Mouse (Mus musculus): ENCODE results near the gene Hoxd10. TPM values are rescaled to one million over a fixed set of nuclear protein-coding genes. Genes with fewer than 3 reads are reported as not detected.
A peak's percentile ranks its signal among the peaks of the same experiment; 100 is the strongest.

Gene Hoxd10
- polyA plus RNA-seq, 1 experiment from 2014 or later, result not detected

GRCm38 (mm10) chr2:74678891-74679595 is 12.7 kb upstream of the Hoxd10 start, which contains the start of gene Hoxd11:
TSS of gene Hoxd11 (plus strand) at chr2:74679557.
- H3K27me3 ChIP-seq (replicated peaks; ENCODE audit: control insufficient read depth, insufficient read depth, low read length), result peaks cover 80% of the 10 kb centered on the region
- H3K9me3 ChIP-seq (ENCODE audit: control insufficient read depth, low read length), result no peaks in the 10 kb centered on the region; the same call in 1 of the 2 replicates
- peaks cover 12% of the 10 kb centered on the region; the same call in 1 of the 2 replicates for H3K4me1 ChIP-seq (ENCODE audit: control insufficient read depth, insufficient read depth, low read depth, low read length)
- no peaks in the 10 kb centered on the region for H3K36me3 ChIP-seq (ENCODE audit: control insufficient read depth, insufficient read depth, low read length)
- no peak for ATAC-seq
- 2% methylated on average over 15 of the region's 15 CpGs for WGBS
- no peak within 1 kb of the TSS for H3K27ac ChIP-seq (ENCODE audit: low read depth, low read length)
- H3K9ac ChIP-seq (ENCODE audit: low read depth, low read length), result no peak within 1 kb of the TSS
- no peak within 1 kb of the TSS for H3K4me3 ChIP-seq (ENCODE audit: low read length)
- H3K4me2 ChIP-seq (ENCODE audit: low read length), result no peak within 1 kb of the TSS

DNA sequence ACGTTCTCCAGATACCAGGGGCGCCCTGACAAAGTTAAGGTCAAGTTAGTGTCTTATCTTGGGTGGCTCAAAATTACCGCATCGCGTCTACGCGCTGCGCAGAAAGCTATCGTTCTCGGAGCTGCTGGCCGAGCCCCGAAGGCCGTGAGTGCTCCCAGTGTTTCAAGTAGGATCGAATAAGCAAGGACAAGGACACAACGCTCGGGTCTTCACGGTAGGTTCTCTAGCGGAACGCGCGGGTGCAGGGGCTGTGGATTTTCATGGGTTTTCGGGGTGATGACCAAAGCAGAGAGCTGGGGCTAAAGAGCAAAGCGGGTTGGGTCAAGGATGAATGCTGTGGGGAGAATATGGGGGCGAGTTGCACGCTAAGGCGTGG is 12.1 kb upstream of the Hoxd10 start:
- Histone ChIP-seq H3K4me3 (ENCODE audit: low read length) (no peak overlapping the region), H3K27ac (ENCODE audit: low read depth, low read length) (no peak overlapping the region), H3K36me3 (ENCODE audit: control insufficient read depth, insufficient read depth, low read length) (no peaks in the 10 kb centered on the region), H3K27me3 (replicated peaks; ENCODE audit: control insufficient read depth, insufficient read depth, low read length) (peaks cover 81% of the 10 kb centered on the region), H3K9me3 (ENCODE audit: control insufficient read depth, low read length) (no peaks in the 10 kb centered on the region; the same call in 1 of the 2 replicates), H3K4me1 (ENCODE audit: control insufficient read depth, insufficient read depth, low read depth, low read length) (peaks cover 12% of the 10 kb centered on the region; the same call in 1 of the 2 replicates), H3K4me2 (ENCODE audit: low read length) (no peak overlapping the region), H3K9ac (ENCODE audit: low read depth, low read length) (no peak overlapping the region)
- ATAC-seq, result no peak
- 2% methylated on average over 26 of the region's 26 CpGs for WGBS

GRCm38 (mm10) chr2:74679980-74680379 is 11.7 kb upstream of the Hoxd10 start:
- Histone ChIP-seq H3K4me1 (ENCODE audit: control insufficient read depth, insufficient read depth, low read depth, low read length) (peaks cover 12% of the 10 kb centered on the region; the same call in 1 of the 2 replicates), H3K4me2 (ENCODE audit: low read length) (no peak overlapping the region), H3K4me3 (ENCODE audit: low read length) (no peak overlapping the region), H3K9ac (ENCODE audit: low read depth, low read length) (no peak overlapping the region), H3K27me3 (replicated peaks; ENCODE audit: control insufficient read depth, insufficient read depth, low read length) (peaks cover 81% of the 10 kb centered on the region), H3K36me3 (ENCODE audit: control insufficient read depth, insufficient read depth, low read length) (no peaks in the 10 kb centered on the region), H3K27ac (ENCODE audit: low read depth, low read length) (no peak overlapping the region), H3K9me3 (ENCODE audit: control insufficient read depth, low read length) (no peaks in the 10 kb centered on the region; the same call in 1 of the 2 replicates)
- ATAC-seq, result no peak
- 1% methylated on average over 23 of the region's 23 CpGs for WGBS

- ATAC-seq, result no peak
- no peak overlapping the region for H3K4me2 ChIP-seq (ENCODE audit: low read length)
- no peaks in the 10 kb centered on the region; the same call in 1 of the 2 replicates for H3K9me3 ChIP-seq (ENCODE audit: control insufficient read depth, low read length)
- H3K36me3 ChIP-seq (ENCODE audit: control insufficient read depth, insufficient read depth, low read length), result no peaks in the 10 kb centered on the region
- peaks cover 12% of the 10 kb centered on the region; the same call in 1 of the 2 replicates for H3K4me1 ChIP-seq (ENCODE audit: control insufficient read depth, insufficient read depth, low read depth, low read length)
- no peak overlapping the region for H3K27ac ChIP-seq (ENCODE audit: low read depth, low read length)
- no peak overlapping the region for H3K4me3 ChIP-seq (ENCODE audit: low read length)
- 2% methylated on average over 21 of the region's 21 CpGs for WGBS
- no peak overlapping the region for H3K9ac ChIP-seq (ENCODE audit: low read depth, low read length)
- H3K27me3 ChIP-seq (replicated peaks; ENCODE audit: control insufficient read depth, insufficient read depth, low read length), result peaks cover 80% of the 10 kb centered on the region
Measured at GRCm38 (mm10) chr2:74680561-74681398, 10.9 kb upstream of the Hoxd10 start.

GRCm38 (mm10) chr2:74681594-74682531 is 9.9 kb upstream of the Hoxd10 start:
- peaks cover 81% of the 10 kb centered on the region for H3K27me3 ChIP-seq (replicated peaks; ENCODE audit: control insufficient read depth, insufficient read depth, low read length)
- H3K4me3 ChIP-seq (ENCODE audit: low read length), result peak overlapping the region; percentile 2; the same call in 1 of the 2 replicates
- WGBS, result under 1% methylated on average over 58 of the region's 78 CpGs
- no peak for ATAC-seq
- no peak overlapping the region for H3K27ac ChIP-seq (ENCODE audit: low read depth, low read length)
- peak overlapping the region; percentile 6 for H3K4me2 ChIP-seq (ENCODE audit: low read length)
- no peaks in the 10 kb centered on the region; the same call in 1 of the 2 replicates for H3K9me3 ChIP-seq (ENCODE audit: control insufficient read depth, low read length)
- H3K36me3 ChIP-seq (ENCODE audit: control insufficient read depth, insufficient read depth, low read length), result no peaks in the 10 kb centered on the region
- H3K9ac ChIP-seq (ENCODE audit: low read depth, low read length), result no peak overlapping the region
- peaks cover 12% of the 10 kb centered on the region; the same call in 1 of the 2 replicates for H3K4me1 ChIP-seq (ENCODE audit: control insufficient read depth, insufficient read depth, low read depth, low read length)

DNA sequence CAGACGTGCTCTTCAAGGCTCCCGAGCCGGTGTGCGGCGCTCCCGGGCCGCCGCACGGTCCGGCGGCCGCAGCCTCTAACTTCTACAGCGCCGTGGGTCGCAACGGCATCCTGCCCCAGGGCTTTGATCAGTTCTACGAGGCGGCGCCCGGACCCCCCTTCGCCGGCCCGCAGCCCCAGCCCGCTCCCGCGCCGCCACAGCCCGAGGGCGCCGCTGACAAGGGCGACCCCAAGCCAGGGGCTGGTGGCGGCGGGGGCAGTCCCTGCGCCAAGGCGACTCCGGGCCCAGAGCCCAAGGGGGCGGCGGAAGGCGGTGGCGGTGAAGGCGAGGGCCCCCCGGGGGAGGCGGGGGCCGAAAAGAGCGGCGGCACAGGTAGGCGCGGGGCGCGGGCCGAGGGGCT is 8.9 kb upstream of the Hoxd10 start:
- Histone ChIP-seq H3K4me3 (ENCODE audit: low read length) (0 out of 2 replicates have a peak overlapping the region, but pooled peaks have one; percentile 6), H3K9me3 (ENCODE audit: control insufficient read depth, low read length) (no peaks in the 10 kb centered on the region; the same call in 1 of the 2 replicates), H3K9ac (ENCODE audit: low read depth, low read length) (no peak overlapping the region), H3K27me3 (replicated peaks; ENCODE audit: control insufficient read depth, insufficient read depth, low read length) (peaks cover 81% of the 10 kb centered on the region), H3K4me1 (ENCODE audit: control insufficient read depth, insufficient read depth, low read depth, low read length) (peaks cover 12% of the 10 kb centered on the region; the same call in 1 of the 2 replicates), H3K36me3 (ENCODE audit: control insufficient read depth, insufficient read depth, low read length) (no peaks in the 10 kb centered on the region), H3K4me2 (ENCODE audit: low read length) (peak overlapping the region; percentile 30; the same call in 1 of the 2 replicates), H3K27ac (ENCODE audit: low read depth, low read length) (no peak overlapping the region)
- ATAC-seq, result no peak
- WGBS, result 2% methylated on average over 43 of the region's 51 CpGs

DNA sequence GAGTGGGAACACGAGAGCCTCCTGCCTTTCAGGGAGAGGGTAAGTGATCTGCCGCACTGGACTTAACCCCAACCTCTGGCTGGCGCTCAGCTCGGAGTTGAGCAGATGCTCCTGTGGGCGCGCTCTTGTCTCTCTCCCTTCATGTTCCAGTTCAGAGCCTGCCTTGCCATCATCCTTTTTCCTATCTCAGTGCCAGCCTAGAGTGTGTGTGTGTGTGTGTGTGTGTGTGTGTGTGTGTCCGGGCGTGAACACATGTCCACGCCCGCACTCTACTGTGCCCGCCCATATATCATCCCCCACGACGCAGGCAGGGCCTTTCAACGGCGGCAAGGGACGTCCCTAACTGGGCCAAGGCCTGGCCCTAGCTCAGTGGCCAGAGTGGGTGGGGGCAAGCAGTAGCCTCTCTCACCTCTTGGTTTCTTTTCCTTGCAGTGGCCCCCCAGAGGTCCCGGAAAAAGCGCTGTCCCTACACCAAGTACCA is 8.2 kb upstream of the Hoxd10 start:
- peaks cover 12% of the 10 kb centered on the region; the same call in 1 of the 2 replicates for H3K4me1 ChIP-seq (ENCODE audit: control insufficient read depth, insufficient read depth, low read depth, low read length)
- no peak overlapping the region for H3K4me3 ChIP-seq (ENCODE audit: low read length)
- H3K9me3 ChIP-seq (ENCODE audit: control insufficient read depth, low read length), result no peaks in the 10 kb centered on the region; the same call in 1 of the 2 replicates
- WGBS, result under 1% methylated on average over 18 of the region's 18 CpGs
- peak; percentile 14; the same call in 1 of the 2 replicates for ATAC-seq
- H3K27me3 ChIP-seq (replicated peaks; ENCODE audit: control insufficient read depth, insufficient read depth, low read length), result peaks cover 77% of the 10 kb centered on the region
- H3K36me3 ChIP-seq (ENCODE audit: control insufficient read depth, insufficient read depth, low read length), result no peaks in the 10 kb centered on the region
- H3K27ac ChIP-seq (ENCODE audit: low read depth, low read length), result no peak overlapping the region
- no peak overlapping the region for H3K9ac ChIP-seq (ENCODE audit: low read depth, low read length)
- no peak overlapping the region for H3K4me2 ChIP-seq (ENCODE audit: low read length)

DNA sequence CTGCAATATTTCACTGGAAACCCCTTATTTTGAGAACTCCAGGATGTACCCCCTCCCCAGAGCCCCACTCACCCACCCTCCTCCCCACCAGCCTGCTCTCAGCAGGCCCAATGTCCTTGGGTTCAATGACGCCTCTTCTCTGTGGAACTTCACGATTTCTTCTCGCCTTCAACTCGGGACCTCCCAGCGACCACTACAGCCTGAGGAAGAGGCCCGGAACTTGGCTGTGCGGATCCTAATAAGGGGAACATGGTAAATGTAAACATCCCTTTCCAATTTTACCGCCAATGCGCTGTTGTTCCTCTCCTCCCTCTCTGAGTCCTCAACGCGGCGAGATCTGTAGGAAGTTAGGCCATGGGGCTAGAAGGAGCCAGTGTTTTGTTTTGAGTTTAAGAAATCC is 7.6 kb upstream of the Hoxd10 start:
- no peak overlapping the region for H3K9ac ChIP-seq (ENCODE audit: low read depth, low read length)

More for the DNA sequence above, 7.6 kb upstream of the Hoxd10 start:
- WGBS, result 0% methylated on average over 12 of the region's 12 CpGs
- ATAC-seq, result no peak
- no peak overlapping the region for H3K27ac ChIP-seq (ENCODE audit: low read depth, low read length)
- H3K27me3 ChIP-seq (replicated peaks; ENCODE audit: control insufficient read depth, insufficient read depth, low read length), result peaks cover 75% of the 10 kb centered on the region
- no peak overlapping the region for H3K4me3 ChIP-seq (ENCODE audit: low read length)
- no peak overlapping the region for H3K4me2 ChIP-seq (ENCODE audit: low read length)
- no peaks in the 10 kb centered on the region for H3K36me3 ChIP-seq (ENCODE audit: control insufficient read depth, insufficient read depth, low read length)
- no peaks in the 10 kb centered on the region; the same call in 1 of the 2 replicates for H3K9me3 ChIP-seq (ENCODE audit: control insufficient read depth, low read length)
- H3K4me1 ChIP-seq (ENCODE audit: control insufficient read depth, insufficient read depth, low read depth, low read length), result peaks cover 12% of the 10 kb centered on the region; the same call in 1 of the 2 replicates
